Mouse (Mus musculus) heart, postnatal 25 days (tissue): Measurements from ENCODE around the gene Foxo3. TPM values are rescaled to one million over a fixed set of nuclear protein-coding genes. Genes with fewer than 3 reads are reported as not detected.

Source experiments
- DNase-seq: peaks from one replicate; pipeline ENCODE4 v3.0.0; 2022; ENCODE audit warnings: low spot score
- intact Hi-C: fragments of 180-260 bp; cut with DNase I; formaldehyde crosslinking; loops from one replicate; pipeline ENCODE4 v1.15.1; 2025
- total RNA-seq, 2 experiments: library from RNA; stranded (reverse); gene quantifications; 2 replicates each; pipeline ENCODE4 v1.2.3; 2021

The Foxo3 gene
- total RNA-seq, result 10 to 100 TPM; 69.7 to 90.2 TPM

DNA sequence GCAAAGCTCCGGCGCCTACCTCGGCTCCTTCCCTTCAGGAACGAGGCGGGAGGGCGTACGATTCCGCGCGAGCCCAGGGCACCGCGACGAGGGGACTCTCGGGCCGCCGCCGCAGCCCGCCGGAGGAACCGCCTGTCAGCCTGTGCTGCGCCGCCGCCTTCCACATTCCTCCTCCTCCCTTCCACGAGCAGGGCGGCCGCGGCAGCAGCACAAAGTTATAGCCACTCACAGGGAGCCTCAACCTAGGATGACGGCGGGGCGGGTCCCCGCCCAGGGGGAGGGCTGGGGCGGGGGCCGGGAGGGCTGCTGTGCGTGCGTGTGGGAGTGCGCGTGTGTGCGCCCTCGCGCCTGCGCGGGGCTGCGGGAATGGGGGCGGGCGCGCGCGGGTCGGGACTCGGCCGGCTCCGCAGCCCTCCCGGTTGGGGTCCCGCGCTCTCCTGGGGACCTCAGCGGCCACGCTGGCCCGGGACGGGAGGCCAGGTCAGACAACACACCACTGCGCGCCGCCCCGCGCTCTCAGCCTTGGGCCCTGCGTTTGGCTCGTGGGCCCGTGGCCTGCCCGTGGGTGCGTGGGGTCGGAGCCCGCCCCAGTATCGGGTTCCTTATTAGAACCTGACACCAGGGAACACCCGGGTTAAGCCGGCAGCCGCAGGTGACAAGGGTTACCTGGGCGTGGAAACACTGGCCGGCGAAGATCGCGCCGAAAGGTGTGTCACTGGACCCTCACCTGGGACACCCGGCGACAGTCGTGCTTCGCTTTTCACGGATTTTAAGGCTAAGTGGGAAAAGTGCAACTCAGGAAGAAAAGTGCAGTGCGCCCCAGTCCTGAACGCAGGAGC lies at the start of gene Foxo3:
Gene Foxo3 (minus strand): TSS at position 249 of the 839 bp plus-strand sequence.
- intact Hi-C loops, result loop anchor here (5.0 kb wide), 5 partner anchors 184 to 444 kb away; no protein-coding TSS in a partner anchor
- DNase-seq, result peak; percentile 86

DNA sequence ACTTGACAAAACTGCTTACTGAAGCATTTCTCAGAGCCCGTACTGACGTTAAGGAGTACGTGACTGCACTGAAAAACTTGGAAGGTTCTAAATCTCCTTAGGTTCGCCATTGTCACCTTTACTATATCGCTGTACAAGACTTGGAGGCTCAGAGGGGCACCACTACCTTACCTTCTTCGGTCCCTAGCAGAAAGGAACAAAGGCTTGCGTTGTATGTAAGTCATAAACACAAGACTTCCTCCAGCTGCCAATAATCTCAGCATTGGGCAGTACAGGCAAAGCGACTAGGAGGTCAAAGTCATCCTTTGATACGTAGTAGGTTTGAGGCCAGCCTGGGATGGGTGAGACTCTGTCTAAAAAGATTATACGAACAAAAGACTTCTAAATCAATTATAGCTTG lies 48.8 kb upstream of the Foxo3 start:
- intact Hi-C loops, result no loop called here
- DNase-seq, result no peak

DNA sequence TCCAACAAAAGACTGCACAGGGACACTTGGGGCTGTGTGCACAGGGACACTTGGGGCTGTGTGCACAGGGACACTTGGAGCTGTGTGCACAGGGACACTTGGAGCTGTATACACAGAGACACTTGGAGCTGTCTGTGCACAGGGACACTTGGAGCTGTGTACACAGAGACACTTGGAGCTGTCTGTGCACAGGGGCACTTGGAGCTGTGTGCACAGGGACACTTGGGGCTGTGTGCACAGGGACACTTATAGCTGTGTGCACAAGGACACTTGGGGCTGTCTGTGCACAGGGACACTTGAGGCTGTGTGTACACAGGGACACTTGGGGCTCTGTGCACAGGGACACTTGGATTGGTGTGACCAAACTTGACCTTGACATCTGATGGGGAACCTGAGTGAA lies 47.4 kb upstream of the Foxo3 start:
- DNase-seq, result no peak
- intact Hi-C loops, result no loop called here

DNA sequence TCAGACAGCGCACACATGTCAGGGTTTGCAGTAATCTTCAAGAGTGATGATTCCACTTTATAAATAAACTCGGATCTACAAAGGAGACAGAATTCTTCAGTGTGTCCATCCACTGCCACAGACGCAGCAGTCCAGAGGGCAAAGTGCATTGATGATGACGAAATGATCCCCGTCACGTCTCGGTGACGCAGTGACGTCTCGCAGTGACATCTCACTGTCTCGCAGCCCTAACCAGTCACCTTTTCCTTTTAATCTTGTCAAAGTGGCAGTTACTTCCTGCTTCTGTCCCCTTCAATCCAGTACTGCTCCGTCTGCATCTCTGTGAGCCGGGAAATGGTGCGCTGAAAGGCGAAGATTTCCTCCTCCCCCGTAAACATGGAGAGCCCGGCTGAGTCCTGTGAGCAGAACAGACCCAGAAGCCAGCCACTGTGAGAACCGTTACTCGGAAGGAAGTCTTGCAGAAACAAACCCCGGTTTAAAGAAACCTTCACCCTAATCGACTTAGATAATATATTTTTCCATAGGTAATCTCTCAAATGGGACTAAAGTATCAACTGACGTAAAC lies 36.7 kb upstream of the Foxo3 start:
- DNase-seq, result no peak

DNA sequence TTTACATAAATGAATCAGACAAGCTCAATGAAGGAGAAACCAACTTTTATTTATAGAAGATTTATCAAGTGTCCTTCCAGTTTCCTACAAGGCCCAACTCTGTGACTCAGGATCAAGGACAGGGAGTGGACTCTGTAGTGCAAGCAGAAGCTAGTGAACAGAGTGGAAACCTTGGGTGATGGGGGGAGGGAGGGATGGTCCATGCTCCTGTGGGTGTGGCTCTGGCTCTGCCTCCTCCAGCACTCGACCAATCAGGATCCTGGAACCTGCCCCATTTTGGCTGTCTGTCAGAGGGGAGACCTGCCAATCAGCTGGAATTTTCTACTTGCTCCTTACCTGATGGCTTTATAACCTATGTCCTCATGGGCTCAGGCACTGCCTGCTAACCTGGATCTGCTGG lies 36.0 kb upstream of the Foxo3 start:
- intact Hi-C loops, result no loop called here
- DNase-seq, result no peak

More for the DNA sequence above, 36.7 kb upstream of the Foxo3 start:
- intact Hi-C loops, result no loop called here

DNA sequence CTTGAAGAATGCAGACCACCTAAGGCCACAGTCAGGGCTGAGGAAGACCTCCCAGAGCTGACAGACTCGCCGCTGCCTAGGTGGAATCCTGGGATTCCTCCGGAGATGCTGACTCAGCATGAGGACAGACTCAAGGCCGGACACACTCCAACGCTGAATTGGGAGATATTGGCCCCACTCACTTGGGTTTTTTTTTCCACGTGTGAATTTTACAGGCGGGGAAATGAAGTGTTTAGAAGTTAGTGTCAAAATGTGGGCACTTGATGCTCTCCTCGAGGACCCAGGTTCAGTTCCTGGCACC lies 32.1 kb upstream of the Foxo3 start:
- no peak for DNase-seq
- intact Hi-C loops, result loop anchor here (1.0 to 2.0 kb wide), 2 partner anchors 329 to 426 kb away; no protein-coding TSS in a partner anchor

DNA sequence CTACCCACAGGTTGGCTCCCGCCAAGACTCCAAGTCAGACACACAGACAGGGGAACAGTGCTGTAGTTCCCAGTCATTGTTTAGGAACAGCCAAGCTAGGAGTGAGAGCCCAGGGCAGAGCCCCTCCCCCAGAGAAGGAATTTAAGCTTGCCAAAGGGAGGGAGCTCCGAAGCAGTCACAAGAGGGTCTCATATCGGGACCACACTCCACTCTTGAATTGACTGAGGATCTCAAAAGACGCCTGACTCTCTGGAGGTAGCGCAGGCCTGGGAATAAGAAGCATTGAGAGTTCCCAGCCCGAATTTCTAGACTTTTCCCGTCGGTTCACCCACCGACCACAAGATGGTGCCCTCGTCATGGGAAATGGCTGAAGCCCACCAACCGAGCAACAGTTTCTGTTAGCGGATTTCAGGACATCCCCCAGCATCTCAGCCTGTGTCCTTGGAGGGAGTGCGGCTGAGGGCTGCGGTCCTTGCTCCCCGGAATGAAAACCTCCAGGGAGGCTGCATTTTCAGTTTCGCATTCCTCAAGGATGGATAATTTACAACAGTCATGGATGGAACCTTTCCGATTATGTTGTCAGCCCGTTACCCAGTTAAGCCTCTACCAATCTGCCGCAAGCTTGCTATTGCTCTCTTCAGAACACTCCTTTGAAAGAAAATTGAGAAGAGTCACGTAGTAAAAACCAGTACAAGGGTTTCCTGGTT lies 31.6 kb upstream of the Foxo3 start:
- intact Hi-C loops, result loop anchor here (1.0 to 2.0 kb wide), 2 partner anchors 329 to 427 kb away; no protein-coding TSS in a partner anchor
- peak; percentile 42 for DNase-seq

DNA sequence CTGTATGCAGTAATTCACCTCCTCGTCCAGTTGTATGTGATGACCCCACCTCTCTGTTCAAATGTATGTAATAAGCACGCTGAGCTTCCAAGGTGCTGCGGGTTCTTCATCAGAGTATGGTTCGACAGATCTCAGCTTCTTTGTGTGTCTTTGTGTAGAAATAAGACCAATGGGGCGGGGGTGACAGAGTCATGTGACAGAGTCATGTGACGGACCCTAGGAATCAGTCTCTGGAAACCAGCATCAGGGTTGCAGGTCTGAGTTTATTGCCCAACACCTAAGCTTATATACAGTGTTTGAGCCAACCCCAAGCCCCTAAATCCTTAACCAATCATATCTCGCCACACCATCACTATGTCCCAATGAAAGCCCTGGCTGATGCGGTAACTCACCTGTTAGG lies 29.9 kb upstream of the Foxo3 start:
- DNase-seq, result no peak
- intact Hi-C loops, result no loop called here

DNA sequence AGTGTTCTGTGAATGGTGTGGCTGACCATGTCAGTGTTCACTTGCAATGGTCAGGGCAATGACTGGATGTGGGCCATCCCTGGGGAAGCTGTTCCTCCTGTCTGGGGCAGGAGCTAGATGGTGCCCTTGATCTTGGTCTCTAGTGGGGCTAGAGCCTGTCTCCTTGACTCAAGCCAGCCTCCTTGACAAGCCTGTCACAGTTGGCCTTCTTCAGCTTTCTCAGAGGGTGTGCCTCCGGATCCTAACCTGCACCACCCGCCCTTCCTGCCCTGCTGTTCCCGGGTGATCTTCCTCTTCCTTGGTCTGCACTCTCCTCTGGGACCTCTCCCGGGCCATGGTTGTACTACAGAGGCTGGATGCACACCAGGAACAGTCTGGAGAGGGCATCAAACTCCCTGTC lies 24.2 kb upstream of the Foxo3 start:
- intact Hi-C loops, result no loop called here
- no peak for DNase-seq

DNA sequence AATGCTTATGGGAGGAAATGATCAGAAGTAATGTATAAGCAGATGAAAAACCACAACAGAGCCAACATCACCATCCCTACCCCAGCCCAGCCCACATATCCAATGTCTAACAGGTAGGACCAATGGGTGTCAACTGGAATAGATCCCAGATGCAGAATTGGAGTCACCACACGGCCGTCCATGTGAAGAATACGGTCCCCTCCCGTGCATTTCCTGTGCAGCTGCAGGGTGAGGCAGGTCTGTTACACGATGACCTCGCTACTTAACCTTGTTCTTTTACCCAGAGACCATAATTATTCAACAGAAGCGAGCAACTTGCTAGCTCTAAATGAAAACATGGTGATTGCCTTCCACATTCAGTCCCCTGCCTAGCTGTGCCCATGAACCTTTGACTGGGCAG lies 23.4 kb upstream of the Foxo3 start:
- intact Hi-C loops, result loop anchor here (5.0 kb wide), 1 partner anchor 608 kb away; no protein-coding TSS in a partner anchor
- no peak for DNase-seq

DNA sequence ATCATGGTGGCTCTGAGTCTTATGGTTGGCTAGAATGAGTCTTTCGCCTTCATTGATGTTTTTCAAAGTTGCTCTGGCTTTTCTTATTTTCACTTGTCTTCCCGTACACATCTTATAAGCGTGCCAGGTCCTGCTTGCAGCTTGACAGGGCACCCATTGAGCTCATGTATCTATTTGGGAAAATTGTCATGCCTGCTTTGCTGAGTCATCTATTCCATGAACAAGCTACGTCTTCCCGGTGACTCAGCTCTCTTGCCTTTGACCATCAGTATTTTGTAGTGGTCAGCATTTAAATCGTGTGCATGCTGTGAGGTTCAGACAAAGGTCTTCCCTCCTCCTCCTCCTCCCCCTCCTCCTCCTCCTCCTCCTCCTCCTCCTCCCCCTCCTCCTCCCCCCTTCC lies 22.9 kb upstream of the Foxo3 start:
- no peak for DNase-seq
- intact Hi-C loops, result loop anchor here (5.0 kb wide), 1 partner anchor 607 kb away; no protein-coding TSS in a partner anchor

DNA sequence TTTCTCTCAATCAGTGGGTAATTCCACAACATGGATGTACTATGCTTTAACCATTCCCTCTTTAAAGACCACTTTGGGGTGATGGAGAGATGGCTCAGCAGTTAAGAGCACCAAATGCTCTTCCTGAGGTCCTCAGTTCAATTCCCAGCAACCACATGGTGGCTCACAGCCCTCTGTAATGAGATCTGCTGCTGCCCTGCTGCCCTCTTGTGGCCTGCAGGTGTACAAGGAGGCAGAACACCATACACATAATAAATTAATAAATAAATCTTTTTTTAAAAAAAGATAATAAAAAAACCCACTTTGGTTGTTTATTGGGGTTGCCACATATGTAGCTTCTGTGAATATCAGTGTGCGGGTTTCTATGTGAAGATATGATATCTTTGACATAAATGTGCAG lies 21.4 kb upstream of the Foxo3 start:
- DNase-seq, result no peak
- intact Hi-C loops, result loop anchor here (5.0 kb wide), 1 partner anchor 606 kb away; no protein-coding TSS in a partner anchor

DNA sequence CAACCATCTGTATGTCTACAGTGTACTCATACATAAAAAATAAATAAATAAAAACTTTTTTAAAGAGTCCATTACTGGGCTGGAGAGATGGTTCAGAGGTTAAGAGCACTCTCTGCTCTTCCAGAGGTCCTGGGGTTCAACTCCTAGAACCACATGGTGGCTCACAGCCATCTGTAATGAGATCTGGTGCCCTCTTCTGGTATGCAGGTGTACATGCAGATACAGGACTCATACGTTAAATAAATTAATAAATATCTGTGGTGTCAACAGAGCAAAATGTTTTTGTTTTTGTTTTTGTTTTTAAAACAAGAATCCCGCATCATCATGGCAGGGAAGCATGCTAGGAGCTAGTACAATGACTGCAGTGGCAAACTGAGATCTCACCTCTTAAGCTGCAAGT lies 20.6 kb upstream of the Foxo3 start:
- intact Hi-C loops, result loop anchor here (5.0 kb wide), 1 partner anchor 605 kb away; no protein-coding TSS in a partner anchor
- no peak for DNase-seq

DNA sequence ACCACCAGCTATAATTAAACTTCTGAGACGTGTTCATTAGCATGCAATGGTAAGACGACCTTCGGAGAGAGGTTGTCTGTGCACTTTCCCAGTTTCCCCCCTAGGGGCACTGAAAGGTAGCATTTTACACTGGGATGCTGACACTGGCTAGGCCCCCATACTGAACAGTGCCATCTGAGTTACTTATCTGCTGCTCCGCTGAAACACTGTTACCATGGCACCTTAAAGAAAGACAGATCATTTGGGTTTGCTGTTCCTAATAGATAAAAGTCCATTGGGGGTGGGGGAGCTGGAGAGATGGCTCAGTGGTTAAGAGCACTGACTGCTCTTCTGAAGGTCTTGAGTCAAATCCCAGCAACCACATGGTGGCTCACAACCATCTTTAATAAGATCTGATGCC lies 20.0 kb upstream of the Foxo3 start:
- DNase-seq, result no peak
- intact Hi-C loops, result loop anchor here (1.0 to 5.0 kb wide), 2 partner anchors 316 to 604 kb away; no protein-coding TSS in a partner anchor

DNA sequence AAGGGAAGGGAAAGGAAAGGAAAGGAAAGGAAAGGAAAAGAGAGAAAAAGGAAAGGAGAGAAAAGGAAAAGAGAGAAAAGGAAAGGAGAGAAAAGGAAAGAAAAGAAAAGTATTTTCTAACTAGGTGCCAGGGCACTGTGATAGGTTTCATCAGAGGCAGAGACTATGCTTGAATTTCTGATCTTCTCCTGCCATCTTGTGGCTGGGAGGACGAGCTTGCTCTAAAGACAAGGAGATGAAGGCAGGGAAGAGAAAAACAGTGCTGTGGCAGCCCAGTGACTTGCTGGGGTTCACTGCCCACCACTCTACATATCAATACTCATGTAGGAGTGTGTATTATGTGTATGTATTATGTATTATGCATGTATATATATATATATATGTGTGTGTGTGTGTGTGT lies 18.5 kb upstream of the Foxo3 start:
- intact Hi-C loops, result loop anchor here (5.0 kb wide), 1 partner anchor 603 kb away; no protein-coding TSS in a partner anchor
- no peak for DNase-seq

DNA sequence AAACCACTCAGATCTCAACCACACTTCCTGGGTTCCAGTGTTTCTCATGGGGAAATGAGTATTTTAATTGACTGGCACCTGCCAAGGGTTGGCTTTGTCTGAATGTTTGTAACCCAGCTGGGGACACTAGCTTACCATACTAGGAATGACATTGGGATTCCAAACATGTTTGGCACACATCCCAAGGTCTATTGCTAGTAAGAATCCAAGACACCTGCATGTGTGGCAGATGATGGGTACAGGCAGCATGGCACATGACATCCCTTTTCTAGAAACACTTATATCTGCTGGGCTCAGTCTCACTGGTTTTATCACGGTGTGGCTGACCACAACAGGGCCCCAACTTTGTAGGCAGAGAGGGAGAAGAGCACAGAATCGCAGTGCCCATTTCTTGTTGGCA lies 17.8 kb upstream of the Foxo3 start:
- intact Hi-C loops, result loop anchor here (5.0 kb wide), 1 partner anchor 462 kb away; no protein-coding TSS in a partner anchor
- DNase-seq, result no peak

DNA sequence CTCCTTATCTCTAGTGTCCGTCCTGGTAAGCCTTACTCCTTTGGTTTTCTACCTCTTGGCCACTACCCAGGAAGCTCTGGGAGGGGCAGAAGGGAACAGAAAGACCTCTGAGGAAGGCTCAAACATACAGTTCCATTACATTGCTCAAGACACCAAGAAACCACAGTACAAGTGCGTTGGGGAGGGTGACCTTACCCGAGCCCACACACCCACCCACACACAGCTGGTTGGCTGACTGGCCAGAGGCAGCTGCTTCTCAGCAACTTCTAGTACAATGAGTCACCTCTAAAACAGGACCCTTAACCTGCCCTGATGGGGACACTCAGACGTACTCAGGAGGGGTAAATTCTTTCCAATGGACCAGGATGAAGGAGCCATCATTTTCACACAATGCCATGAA lies 17.3 kb upstream of the Foxo3 start:
- no peak for DNase-seq
- intact Hi-C loops, result loop anchor here (5.0 kb wide), 1 partner anchor 462 kb away; no protein-coding TSS in a partner anchor

DNA sequence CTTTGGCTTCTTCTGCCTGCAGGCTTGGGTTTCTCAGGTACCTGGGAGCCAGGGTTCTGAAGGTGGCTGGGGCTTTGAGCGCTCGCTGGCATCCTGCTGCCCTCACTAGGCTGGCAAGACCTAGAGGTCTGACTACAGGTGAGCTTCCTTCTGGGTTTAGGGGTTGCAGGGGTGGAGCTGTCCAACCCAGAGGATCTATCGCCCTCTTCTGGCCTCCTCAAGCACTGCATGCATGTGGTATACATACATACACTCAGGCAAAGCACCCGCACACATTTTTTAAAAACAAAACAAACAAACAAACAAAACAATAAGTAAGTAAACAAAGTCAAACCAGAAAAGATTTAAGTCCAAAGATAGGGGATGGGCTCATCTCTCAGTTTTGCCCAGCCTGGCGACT lies 14.8 kb upstream of the Foxo3 start:
- DNase-seq, result no peak
- intact Hi-C loops, result loop anchor here (2.0 to 5.0 kb wide), 2 partner anchors 261 to 459 kb away; no protein-coding TSS in a partner anchor

DNA sequence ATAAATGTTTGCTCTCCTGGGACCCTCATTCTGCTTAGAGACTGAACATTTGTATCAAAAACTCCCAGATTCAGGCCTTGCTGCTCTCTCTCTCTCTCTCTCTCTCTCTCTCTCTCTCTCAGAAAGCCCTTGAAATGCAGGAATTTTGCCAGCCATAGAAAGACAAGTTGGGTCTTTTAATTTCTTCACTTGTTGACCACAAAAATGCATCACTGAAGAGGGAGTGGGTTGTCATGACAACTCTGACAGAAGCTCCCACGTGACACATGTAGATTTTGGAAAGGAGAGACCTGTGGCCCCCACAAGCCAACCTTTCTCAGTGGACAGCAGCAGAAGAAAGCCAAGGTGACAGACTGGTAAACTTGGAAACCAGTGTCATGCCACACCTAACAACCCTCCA lies 11.1 kb upstream of the Foxo3 start:
- intact Hi-C loops, result no loop called here

DNA sequence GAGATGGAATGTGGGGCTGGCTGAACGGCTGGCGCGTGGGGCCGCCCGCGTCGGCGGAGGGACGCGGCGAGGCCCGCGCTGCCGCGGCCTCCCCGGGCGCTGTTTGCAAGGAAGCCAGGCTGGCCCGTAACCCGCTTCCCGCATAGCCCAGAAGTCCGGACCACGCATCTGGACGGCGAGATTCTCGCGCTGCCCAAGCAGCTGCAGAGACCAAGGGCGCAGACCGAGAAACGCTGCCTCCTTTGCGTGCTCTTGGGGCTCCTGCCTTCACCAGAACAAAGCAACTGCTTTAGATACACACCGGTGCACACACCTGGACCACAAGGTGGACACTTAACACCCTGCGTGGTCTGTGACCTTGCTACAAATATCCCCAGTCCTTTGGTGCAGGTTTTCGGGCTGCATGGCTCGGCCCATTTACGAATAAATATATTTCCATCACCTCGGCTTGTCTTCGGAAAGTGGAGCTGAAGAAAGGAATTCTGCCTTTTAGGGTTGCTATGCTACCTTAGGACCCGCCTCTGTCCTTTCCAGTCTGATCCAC lies 1.8 kb upstream of the Foxo3 start:
- intact Hi-C loops, result loop anchor here (5.0 kb wide), 5 partner anchors 186 to 446 kb away; no protein-coding TSS in a partner anchor
- DNase-seq, result no peak

More for the DNA sequence above, 11.1 kb upstream of the Foxo3 start:
- DNase-seq, result no peak
